Mouse (Mus musculus): Measurements from ENCODE around the gene Ccnjl. TPM values are rescaled to one million over a fixed set of nuclear protein-coding genes. Genes with fewer than 3 reads are reported as not detected.

Gene Ccnjl
- total and polyA plus RNA-seq, 3 experiments: 2.0 to 3.0 (median 2.1) TPM

- DNase-seq: no peak
- 40% methylated on average over 18 of the region's 18 CpGs for WGBS
- no peaks in the 10 kb centered on the region for H3K79me2 ChIP-seq (replicated peaks; ENCODE audit: control insufficient read depth, insufficient read depth, low read length)
- no peaks in the 10 kb centered on the region for H3K27me3 ChIP-seq (ENCODE audit: control insufficient read depth, insufficient read depth, low read length)
- no peak overlapping the region for H3K9ac ChIP-seq (ENCODE audit: low read depth, low read length)
- no peak for TF ChIP-seq POLR2A (IDR thresholded peaks at IDR 0.05; ENCODE audit: insufficient read depth, low read depth, low read length)
- no peak for TF ChIP-seq CTCF (IDR thresholded peaks at IDR 0.05)
- no peak for TF ChIP-seq EP300 (IDR thresholded peaks at IDR 0.05; ENCODE audit: insufficient read depth, low read depth, low read length)
- H3K36me3 ChIP-seq (ENCODE audit: control insufficient read depth, insufficient read depth, low read length): no peaks in the 10 kb centered on the region
- peak overlapping the region; percentile 61 for H3K27ac ChIP-seq
- peak overlapping the region; percentile 39; the same call in 1 of the 2 replicates for H3K4me3 ChIP-seq
- intact Hi-C loops (cut with DNase I): no loop called here
- no peaks in the 10 kb centered on the region for H3K4me1 ChIP-seq (ENCODE audit: control insufficient read depth, insufficient read depth, low read length)
Observed at GRCm38 (mm10) chr11:43626927-43627645, 98.5 kb downstream of the Ccnjl start.

GRCm38 (mm10) chr11:43631645-43632044, 103.1 kb downstream of the Ccnjl start:
- H3K27me3 ChIP-seq (ENCODE audit: control insufficient read depth, insufficient read depth, low read length): no peaks in the 10 kb centered on the region
- H3K9ac ChIP-seq (ENCODE audit: low read depth, low read length): no peak overlapping the region
- TF ChIP-seq CTCF (IDR thresholded peaks at IDR 0.05): no peak
- no peak for TF ChIP-seq POLR2A (IDR thresholded peaks at IDR 0.05; ENCODE audit: insufficient read depth, low read depth, low read length)
- TF ChIP-seq EP300 (IDR thresholded peaks at IDR 0.05; ENCODE audit: insufficient read depth, low read depth, low read length): no peak
- 88% methylated on average over 9 of the region's 9 CpGs for WGBS
- no peaks in the 10 kb centered on the region for H3K36me3 ChIP-seq (ENCODE audit: control insufficient read depth, insufficient read depth, low read length)
- H3K4me3 ChIP-seq: no peak overlapping the region
- intact Hi-C loops (cut with DNase I): no loop called here
- no peak for DNase-seq
- no peak overlapping the region; the same call in 1 of the 2 replicates for H3K27ac ChIP-seq
- peaks cover 4% of the 10 kb centered on the region; the same call in 1 of the 2 replicates for H3K4me1 ChIP-seq (ENCODE audit: control insufficient read depth, insufficient read depth, low read length)
- no peaks in the 10 kb centered on the region for H3K79me2 ChIP-seq (replicated peaks; ENCODE audit: control insufficient read depth, insufficient read depth, low read length)

GRCm38 (mm10) chr11:43632566-43632965, 104.0 kb downstream of the Ccnjl start:
- Histone ChIP-seq H3K79me2 (replicated peaks; ENCODE audit: control insufficient read depth, insufficient read depth, low read length) (no peaks in the 10 kb centered on the region), H3K36me3 (ENCODE audit: control insufficient read depth, insufficient read depth, low read length) (no peaks in the 10 kb centered on the region), H3K9ac (ENCODE audit: low read depth, low read length) (no peak overlapping the region), H3K4me1 (ENCODE audit: control insufficient read depth, insufficient read depth, low read length) (peaks cover 4% of the 10 kb centered on the region; the same call in 1 of the 2 replicates), H3K27ac (peak overlapping the region; percentile 30; the same call in 1 of the 2 replicates), H3K4me3 (no peak overlapping the region), H3K27me3 (ENCODE audit: control insufficient read depth, insufficient read depth, low read length) (no peaks in the 10 kb centered on the region)
- intact Hi-C loops (cut with DNase I): no loop called here
- TF ChIP-seq EP300 (IDR thresholded peaks at IDR 0.05; ENCODE audit: insufficient read depth, low read depth, low read length): no peak
- no peak for TF ChIP-seq POLR2A (IDR thresholded peaks at IDR 0.05; ENCODE audit: insufficient read depth, low read depth, low read length)
- TF ChIP-seq CTCF (IDR thresholded peaks at IDR 0.05): no peak
- DNase-seq: no peak
- 27% methylated on average over 4 of the region's 4 CpGs for WGBS

GRCm38 (mm10) chr11:43633165-43633564, 104.6 kb downstream of the Ccnjl start:
- TF ChIP-seq POLR2A (IDR thresholded peaks at IDR 0.05; ENCODE audit: insufficient read depth, low read depth, low read length): no peak
- no peak for TF ChIP-seq EP300 (IDR thresholded peaks at IDR 0.05; ENCODE audit: insufficient read depth, low read depth, low read length)
- TF ChIP-seq CTCF (IDR thresholded peaks at IDR 0.05): no peak
- peak overlapping the region; percentile 53; the same call in 1 of the 2 replicates for H3K27ac ChIP-seq

GRCm38 (mm10) chr11:43633658-43634401, 105.2 kb downstream of the Ccnjl start:
- intact Hi-C loops (cut with DNase I): no loop called here
- TF ChIP-seq POLR2A (IDR thresholded peaks at IDR 0.05; ENCODE audit: insufficient read depth, low read depth, low read length) (no peak), EP300 (IDR thresholded peaks at IDR 0.05; ENCODE audit: insufficient read depth, low read depth, low read length) (no peak), CTCF (IDR thresholded peaks at IDR 0.05) (peak; percentile 40)
- Histone ChIP-seq H3K79me2 (replicated peaks; ENCODE audit: control insufficient read depth, insufficient read depth, low read length) (no peaks in the 10 kb centered on the region), H3K9ac (ENCODE audit: low read depth, low read length) (no peak overlapping the region), H3K4me1 (ENCODE audit: control insufficient read depth, insufficient read depth, low read length) (peaks cover 4% of the 10 kb centered on the region; the same call in 1 of the 2 replicates), H3K27ac (peak overlapping the region; percentile 53), H3K27me3 (ENCODE audit: control insufficient read depth, insufficient read depth, low read length) (no peaks in the 10 kb centered on the region), H3K36me3 (ENCODE audit: control insufficient read depth, insufficient read depth, low read length) (no peaks in the 10 kb centered on the region), H3K4me3 (no peak overlapping the region)
- DNase-seq: peak; percentile 76 to 80
- WGBS: 21% methylated on average over 19 of the region's 19 CpGs

More at GRCm38 (mm10) chr11:43633165-43633564, 104.6 kb downstream of the Ccnjl start:
- H3K4me1 ChIP-seq (ENCODE audit: control insufficient read depth, insufficient read depth, low read length): peaks cover 4% of the 10 kb centered on the region; the same call in 1 of the 2 replicates
- no peak overlapping the region for H3K4me3 ChIP-seq
- no peaks in the 10 kb centered on the region for H3K27me3 ChIP-seq (ENCODE audit: control insufficient read depth, insufficient read depth, low read length)
- no peaks in the 10 kb centered on the region for H3K79me2 ChIP-seq (replicated peaks; ENCODE audit: control insufficient read depth, insufficient read depth, low read length)
- no peak overlapping the region for H3K9ac ChIP-seq (ENCODE audit: low read depth, low read length)
- H3K36me3 ChIP-seq (ENCODE audit: control insufficient read depth, insufficient read depth, low read length): no peaks in the 10 kb centered on the region
- DNase-seq: no peak
- intact Hi-C loops (cut with DNase I): no loop called here
- 75% methylated on average over 6 of the region's 6 CpGs for WGBS

Other genes starting within 250 kb of the Ccnjl start
- gene Pttg1, start 102.5 kb upstream of the Ccnjl start, total RNA-seq (2021): 10 to 100 TPM; 74.8 to 84.5 TPM
- gene Pttg1, start 102.5 kb upstream of the Ccnjl start, polyA plus RNA-seq (2012; rRNA removed): 55.5 and 80.9 TPM in 2 replicates
- gene Slu7, start 95.0 kb upstream of the Ccnjl start, total RNA-seq (2021): 10 to 100 TPM; 27.2 to 27.8 TPM
- 3.8 and 4.7 TPM in 2 replicates for gene Slu7, start 95.0 kb upstream of the Ccnjl start, polyA plus RNA-seq (2012; rRNA removed)
- 1 to 10 TPM; 4.7 to 5.3 TPM for gene C1qtnf2, start 54.5 kb upstream of the Ccnjl start, total RNA-seq (2021)
- 7.8 and 10.8 TPM in 2 replicates for gene C1qtnf2, start 54.5 kb upstream of the Ccnjl start, polyA plus RNA-seq (2012; rRNA removed)
- under 1 TPM; 0.26 to 0.68 TPM for gene 4933415A04Rik, start 58.3 kb downstream of the Ccnjl start, total RNA-seq (2021)
- gene 4933415A04Rik, start 58.3 kb downstream of the Ccnjl start, polyA plus RNA-seq (2012; rRNA removed): 0.23 and 0.29 TPM in 2 replicates
- gene Fabp6, start 72.8 kb downstream of the Ccnjl start, total RNA-seq (2021): not detected
- gene Fabp6, start 72.8 kb downstream of the Ccnjl start, polyA plus RNA-seq (2012; rRNA removed): not detected in 2 replicates
- gene Pwwp2a, start 153.2 kb downstream of the Ccnjl start, total RNA-seq (2021): 10 to 100 TPM; 16.8 to 18.3 TPM
- gene Pwwp2a, start 153.2 kb downstream of the Ccnjl start, polyA plus RNA-seq (2012; rRNA removed): 7.4 and 12.1 TPM in 2 replicates
- gene Ttc1, start 219.2 kb downstream of the Ccnjl start, total RNA-seq (2021): 10 to 100 TPM; 47.5 to 56.3 TPM
- 15.3 and 21.8 TPM in 2 replicates for gene Ttc1, start 219.2 kb downstream of the Ccnjl start, polyA plus RNA-seq (2012; rRNA removed)